Comparison of ENCODE assay signal across 16 mouse cellular contexts in genomic region chr10:26912807-26913206, GRCm38 (mm10).
DNase-seq lines count a peak whose midpoint lies in the region; ATAC-seq and TF ChIP-seq lines count a peak whose summit lies in the region.
"Had no signal": no experiment of that assay in that cellular context is flagged by ENCODE, and none has a peak within 500 bp of the region (broad histone marks: within the 10 kb centered on the region; RNA-seq: fewer than 3 reads in every experiment).

No protein-coding gene starts in this region.

- no peak overlapping the region for H3K4me2 ChIP-seq in limb, embryonic 13.5 days (replicated peaks)
- no peak overlapping the region for H3K4me2 ChIP-seq in forebrain, postnatal 0 days (ENCODE audit: low read depth)
- no peak overlapping the region for H3K4me2 ChIP-seq in limb, embryonic 14.5 days (replicated peaks; ENCODE audit: low read depth, low read length, severe bottlenecking)
- 0 out of 2 replicates have a peak overlapping the region, but pooled peaks have one; percentile 6 for H3K4me2 ChIP-seq in neural tube, embryonic 15.5 days
- H3K4me2 ChIP-seq: heart, embryonic 13.5 days; liver, embryonic 13.5 days had no signal

- no peak for TF ChIP-seq POLR2A in limb, embryonic 14.5 days (IDR thresholded peaks at IDR 0.05; ENCODE audit: borderline replicate concordance, extremely low read depth, insufficient read depth, insufficient read length)

- TF ChIP-seq CTCF in forebrain, postnatal 0 days (IDR thresholded peaks at IDR 0.05; ENCODE audit: low read depth) = no peak

- no peak for DNase-seq in limb, embryonic 10.5 days (ENCODE audit: low spot score)
- DNase-seq in forebrain, postnatal 0 days = peak; percentile 21
- no peak for DNase-seq in limb, embryonic 14.5 days (ENCODE audit: low spot score)
- no peak for DNase-seq in gastrocnemius, adult 18-20 months (ENCODE audit: low spot score)
- no peak for DNase-seq in left cerebral cortex, adult 8-10 months (ENCODE audit: low spot score in 2 of 2)
- DNase-seq: cerebellum, adult 8-10 months; kidney, adult 8-10 months; kidney, postnatal 25 days; liver, embryonic 13.5 days; right cerebral cortex, postnatal 4 days; thymus, adult 2 months had no signal

- no peak overlapping the region for H3K9ac ChIP-seq in limb, embryonic 13.5 days
- no peak overlapping the region for H3K9ac ChIP-seq in forebrain, postnatal 0 days
- H3K9ac ChIP-seq in limb, embryonic 14.5 days (ENCODE audit: low read depth, low read length, severe bottlenecking) = no peak overlapping the region
- no peak overlapping the region for H3K9ac ChIP-seq in neural tube, embryonic 15.5 days (replicated peaks)
- H3K9ac ChIP-seq: heart, embryonic 13.5 days; liver, embryonic 13.5 days had no signal

- no peak overlapping the region for H3K27ac ChIP-seq in limb, embryonic 13.5 days
- no peak overlapping the region for H3K27ac ChIP-seq in limb, embryonic 10.5 days
- 0 out of 2 replicates have a peak overlapping the region, but pooled peaks have one; percentile 9 for H3K27ac ChIP-seq in forebrain, postnatal 0 days (ENCODE audit: low read depth, low read length)
- no peak overlapping the region for H3K27ac ChIP-seq in limb, embryonic 14.5 days (replicated peaks; ENCODE audit: low read depth, low read length)
- no peak overlapping the region for H3K27ac ChIP-seq in neural tube, embryonic 15.5 days (replicated peaks)
- H3K27ac ChIP-seq: heart, embryonic 13.5 days; left cerebral cortex, adult 2 months; liver, embryonic 13.5 days; macrophage had no signal

- no peaks in the 10 kb centered on the region for H3K9me3 ChIP-seq in limb, embryonic 13.5 days
- no peaks in the 10 kb centered on the region for H3K9me3 ChIP-seq in limb, embryonic 10.5 days (replicated peaks)
- no peaks in the 10 kb centered on the region for H3K9me3 ChIP-seq in forebrain, postnatal 0 days (ENCODE audit: low read length)
- H3K9me3 ChIP-seq in limb, embryonic 14.5 days (ENCODE audit: control insufficient read depth, low read length) = no peaks in the 10 kb centered on the region
- no peaks in the 10 kb centered on the region for H3K9me3 ChIP-seq in neural tube, embryonic 15.5 days (replicated peaks)
- H3K9me3 ChIP-seq: heart, embryonic 13.5 days; liver, embryonic 13.5 days had no signal

- peak; percentile 48; the same call in 1 of the 2 replicates for ATAC-seq in limb, embryonic 13.5 days (ENCODE audit: low FRiP score, low read depth)
- ATAC-seq in forebrain, postnatal 0 days = peak; percentile 54; the same call in 1 of the 2 replicates
- ATAC-seq in limb, embryonic 14.5 days (ENCODE audit: low FRiP score, low read depth) = 0 out of 2 replicates have a peak, but pooled peaks have one; percentile 23
- ATAC-seq in neural tube, embryonic 15.5 days (ENCODE audit: low FRiP score) = peak; percentile 76

- no peaks in the 10 kb centered on the region for H3K27me3 ChIP-seq in limb, embryonic 13.5 days
- H3K27me3 ChIP-seq in limb, embryonic 10.5 days (ENCODE audit: low read depth, poor library complexity, severe bottlenecking) = no peaks in the 10 kb centered on the region
- H3K27me3 ChIP-seq in forebrain, postnatal 0 days (ENCODE audit: insufficient read depth, low read length) = no peaks in the 10 kb centered on the region
- H3K27me3 ChIP-seq in limb, embryonic 14.5 days (ENCODE audit: control insufficient read depth, insufficient read depth, low read length) = no peaks in the 10 kb centered on the region
- H3K27me3 ChIP-seq in neural tube, embryonic 15.5 days (replicated peaks) = no peaks in the 10 kb centered on the region
- H3K27me3 ChIP-seq: heart, embryonic 13.5 days; liver, embryonic 13.5 days had no signal

- no peak overlapping the region for H3K4me3 ChIP-seq in limb, embryonic 13.5 days
- H3K4me3 ChIP-seq in limb, embryonic 10.5 days = no peak overlapping the region
- H3K4me3 ChIP-seq in forebrain, postnatal 0 days (ENCODE audit: low read depth, low read length) = no peak overlapping the region
- H3K4me3 ChIP-seq in limb, embryonic 14.5 days (replicated peaks; ENCODE audit: low read length) = no peak overlapping the region
- no peak overlapping the region for H3K4me3 ChIP-seq in neural tube, embryonic 15.5 days (replicated peaks)
- H3K4me3 ChIP-seq: heart, embryonic 13.5 days; left cerebral cortex, adult 2 months; liver, embryonic 13.5 days had no signal

- no peaks in the 10 kb centered on the region for H3K36me3 ChIP-seq in limb, embryonic 13.5 days
- H3K36me3 ChIP-seq in limb, embryonic 10.5 days = no peaks in the 10 kb centered on the region
- no peaks in the 10 kb centered on the region for H3K36me3 ChIP-seq in forebrain, postnatal 0 days (ENCODE audit: insufficient read depth)
- no peaks in the 10 kb centered on the region for H3K36me3 ChIP-seq in limb, embryonic 14.5 days (ENCODE audit: control insufficient read depth, insufficient read depth, low read length)
- no peaks in the 10 kb centered on the region for H3K36me3 ChIP-seq in neural tube, embryonic 15.5 days
- H3K36me3 ChIP-seq: liver, embryonic 13.5 days had no signal

- WGBS in limb, embryonic 13.5 days = 63% methylated on average over 1 of the region's 1 CpGs
- WGBS in limb, embryonic 10.5 days = 84% methylated on average over 1 of the region's 1 CpGs
- 17% methylated on average over 1 of the region's 1 CpGs for WGBS in forebrain, postnatal 0 days
- WGBS in limb, embryonic 14.5 days = 56% methylated on average over 1 of the region's 1 CpGs
- WGBS in neural tube, embryonic 15.5 days = 30% methylated on average over 1 of the region's 1 CpGs

- H3K4me1 ChIP-seq in limb, embryonic 13.5 days = 0 out of 2 replicates have a peak, but pooled peaks cover 13% of the 10 kb centered on the region
- peaks cover 9% of the 10 kb centered on the region for H3K4me1 ChIP-seq in limb, embryonic 10.5 days
- no peaks in the 10 kb centered on the region for H3K4me1 ChIP-seq in forebrain, postnatal 0 days (ENCODE audit: insufficient read depth)
- no peaks in the 10 kb centered on the region for H3K4me1 ChIP-seq in limb, embryonic 14.5 days (ENCODE audit: control insufficient read depth, insufficient read depth, low read length)
- peaks cover 10% of the 10 kb centered on the region for H3K4me1 ChIP-seq in neural tube, embryonic 15.5 days
- H3K4me1 ChIP-seq: heart, embryonic 13.5 days; liver, embryonic 13.5 days had no signal

Comparison
In these comparisons a context has a peak if more than half of its experiments do, and no peak if none do; other contexts are left out.
1. ATAC-seq: peak in every context shown above with its lines; median percentile 76 in neural tube, embryonic 15.5 days; 54 in forebrain, postnatal 0 days; 48 in limb, embryonic 13.5 days; 23 in limb, embryonic 14.5 days.